Mouse (Mus musculus) kidney, postnatal 36 days (tissue): ENCODE measurements around the gene Catsper2.
"Not testable (repeated sequence)": the region's sequence is repeated elsewhere in the genome, so short reads cannot be mapped to it uniquely, and the experiment has no call there.

Experiments
- DNase-seq, 2 experiments: peaks; one replicate each; pipeline ENCODE4 v3.0.0; 2021 to 2022; ENCODE audit warnings: mixed read lengths in 2 of 2

Catsper2 gene

GRCm38 (mm10) chr2:121425890-121426289, 12.3 kb upstream of the Catsper2 start:
- DNase-seq, result no peak

DNA sequence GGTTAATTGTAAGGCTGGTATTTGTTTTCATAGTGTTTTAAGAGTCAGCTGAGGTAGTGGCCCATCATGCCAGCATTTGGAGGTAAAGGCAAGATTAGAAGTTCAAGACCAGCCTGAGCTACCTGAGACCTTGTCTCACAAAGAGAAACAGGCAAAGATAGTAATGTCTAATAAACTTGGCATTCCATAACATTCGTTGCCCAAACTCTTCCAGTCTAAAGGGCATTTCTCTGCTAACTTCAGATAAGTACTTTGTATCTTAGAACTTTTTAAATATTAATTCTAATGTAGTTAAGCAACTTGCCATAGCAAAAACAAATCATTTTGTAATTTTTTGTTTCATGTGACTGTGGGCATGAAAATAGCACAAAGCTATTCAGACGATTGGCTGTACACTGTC, 9.6 kb upstream of the Catsper2 start:
- no peak for DNase-seq

DNA sequence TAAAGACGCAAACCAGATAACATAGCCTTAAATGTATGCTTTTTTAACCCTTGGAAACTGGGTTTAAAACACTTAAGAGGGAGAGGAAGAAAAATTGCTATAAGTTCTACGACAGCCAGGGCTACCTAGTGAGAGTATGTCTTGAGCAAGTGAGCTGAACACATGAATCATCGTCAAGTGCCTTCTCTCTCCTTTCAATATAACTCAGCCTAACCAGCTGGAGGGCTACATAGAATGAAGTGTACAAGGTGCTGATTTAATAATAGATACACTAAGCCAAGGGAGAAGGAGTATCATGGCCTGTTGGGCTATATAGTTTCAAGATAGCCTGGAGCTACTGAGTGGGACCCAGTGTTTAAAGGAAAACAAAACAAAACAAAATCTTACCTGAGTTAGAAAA, 4.9 kb upstream of the Catsper2 start:
- no peak for DNase-seq

GRCm38 (mm10) chr2:121416356-121416755, 2.8 kb upstream of the Catsper2 start:
- DNase-seq, result peak in 1 of 2 experiments; percentile 9

DNA sequence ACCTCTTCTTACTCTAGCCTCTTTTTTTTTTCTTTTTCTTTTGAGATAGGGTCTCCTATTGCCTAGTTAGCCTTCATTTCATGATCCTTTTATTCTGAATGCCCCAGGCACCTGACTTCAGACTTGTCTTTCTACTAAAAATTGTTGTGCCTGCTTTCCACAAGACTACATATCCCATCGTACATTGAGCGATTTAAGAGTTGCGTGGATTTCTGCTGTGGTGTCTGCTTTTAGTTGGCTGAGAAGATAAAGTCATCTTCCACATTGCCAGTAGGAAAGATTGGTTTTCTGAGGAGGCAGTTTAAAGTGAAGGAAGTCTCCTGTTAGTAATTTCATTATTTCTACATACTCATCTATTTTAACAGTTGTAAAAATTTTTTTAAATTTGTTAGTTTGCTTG, 2.0 kb upstream of the Catsper2 start:
- DNase-seq, result no peak

DNA sequence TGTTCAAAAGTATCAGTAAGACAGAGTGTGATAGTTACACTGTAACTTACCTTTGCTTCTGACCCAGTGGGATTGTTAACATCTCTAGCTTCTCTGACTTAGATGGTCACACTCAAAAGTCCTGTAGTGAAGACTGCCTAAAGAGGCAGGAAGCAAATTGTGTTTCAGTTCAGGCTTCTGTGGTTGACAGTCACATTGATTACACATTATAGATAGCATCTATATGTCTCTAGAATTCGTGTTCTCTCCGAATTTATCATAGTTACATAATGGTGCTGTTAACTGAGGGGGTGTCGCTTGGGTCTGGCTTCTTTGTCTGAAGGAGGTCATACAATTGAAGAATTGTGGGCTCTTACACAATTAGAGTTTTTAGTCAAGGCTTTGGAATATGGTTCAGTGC, 1.5 kb upstream of the Catsper2 start:
- DNase-seq, result no peak

DNA sequence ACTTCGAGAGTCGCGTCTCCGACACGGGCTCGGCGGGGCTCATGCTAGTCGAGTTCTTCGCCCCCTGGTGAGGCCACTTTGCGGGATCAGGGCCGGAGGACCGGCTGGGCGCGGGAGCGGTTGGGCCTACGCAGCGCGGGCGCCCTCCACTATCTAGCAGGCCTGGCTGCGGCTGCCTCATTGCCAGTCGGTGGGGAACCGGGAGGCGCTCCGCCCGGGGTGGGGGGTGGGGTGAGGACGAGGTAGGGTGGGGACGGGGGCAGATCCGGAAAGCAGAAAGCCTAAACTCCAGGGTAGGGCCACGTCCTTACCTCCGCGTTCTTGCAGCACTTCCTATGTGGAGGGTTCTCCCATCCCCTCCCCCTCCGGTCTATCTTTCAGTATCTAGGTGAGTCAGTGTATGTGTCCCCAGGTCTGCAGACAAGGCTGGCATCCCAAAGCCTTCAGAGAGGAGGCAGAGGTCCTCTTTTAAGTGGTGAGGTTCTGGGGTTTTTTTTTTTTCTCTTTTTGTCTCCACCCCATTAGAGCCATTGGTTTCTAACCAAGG, 620 bp upstream of the Catsper2 start:
- DNase-seq, result peak; percentile 52 to 59

- peak in 1 of 2 experiments; percentile 31 for DNase-seq
Measured at GRCm38 (mm10) chr2:121412843-121413386, 677 bp downstream of the Catsper2 start.

DNA sequence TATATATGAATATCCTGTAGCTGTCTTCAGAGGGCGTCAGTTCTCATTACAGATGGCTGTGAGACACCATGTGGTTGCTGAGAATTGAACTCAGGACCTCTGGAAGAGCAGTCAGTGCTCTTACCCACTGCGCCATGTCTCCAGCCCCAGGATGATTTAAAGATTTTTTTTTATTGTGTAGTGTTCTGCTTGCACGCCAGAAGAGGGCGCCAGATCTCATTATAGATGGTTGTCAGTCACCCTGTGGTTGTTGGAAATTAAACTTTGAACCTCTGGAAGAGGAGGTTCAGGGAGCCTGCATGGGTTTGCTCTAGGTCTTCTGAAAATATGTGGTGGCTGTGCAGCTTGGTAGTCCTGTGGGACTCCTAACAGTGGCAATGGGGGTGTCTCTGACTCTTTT, 5.4 kb downstream of the Catsper2 start:
- peak; percentile 31 to 79 for DNase-seq

- peak; percentile 27 to 41 for DNase-seq
Measured at GRCm38 (mm10) chr2:121403296-121403695, 10.3 kb downstream of the Catsper2 start.

DNA sequence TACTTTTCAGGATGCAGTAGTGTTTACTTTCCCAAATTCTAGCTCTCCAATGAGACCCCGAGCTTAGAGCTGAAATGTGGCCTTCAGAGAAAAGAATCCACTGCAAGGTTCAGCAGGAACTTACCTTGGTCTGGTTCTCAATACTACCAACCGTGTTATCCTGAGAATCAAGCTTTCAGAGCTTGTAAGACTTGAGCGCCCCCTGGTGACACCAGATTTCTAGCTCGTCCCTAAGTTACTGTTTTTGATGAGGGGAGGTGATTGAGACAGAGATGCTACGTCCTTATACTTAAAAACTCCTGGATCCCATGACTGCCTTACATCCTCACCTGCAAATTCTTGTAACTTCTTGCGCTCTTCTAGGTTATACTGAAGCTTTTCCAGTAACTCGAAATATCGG, 17.0 kb downstream of the Catsper2 start:
- DNase-seq, result peak; percentile 74 to 95

GRCm38 (mm10) chr2:121386961-121387575, 26.5 kb downstream of the Catsper2 start, which contains the start of gene Strc:
Strc (minus strand) TSS chr2:121387168.
- not testable (repeated sequence) for DNase-seq

DNA sequence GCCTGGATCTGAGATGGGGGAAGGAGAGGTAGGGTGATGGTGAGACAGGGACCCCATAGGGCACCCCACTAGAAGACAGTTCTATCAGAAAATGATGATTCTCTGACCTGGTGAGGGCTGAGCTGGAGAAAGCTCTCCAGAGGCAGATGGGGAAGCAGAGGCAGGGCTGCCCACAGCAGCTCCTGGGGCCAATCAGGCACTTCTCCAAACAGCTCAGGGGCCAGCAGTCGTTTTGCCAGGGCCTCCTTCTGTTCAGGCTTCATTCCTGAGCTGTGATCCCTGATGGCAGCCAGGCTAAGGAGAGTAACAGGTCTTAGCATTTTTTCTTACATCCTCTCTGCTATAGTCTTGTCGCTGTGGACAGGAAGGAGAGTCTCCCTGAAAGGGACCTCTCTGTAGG, 38.8 kb downstream of the Catsper2 start:
- DNase-seq, result no peak

DNA sequence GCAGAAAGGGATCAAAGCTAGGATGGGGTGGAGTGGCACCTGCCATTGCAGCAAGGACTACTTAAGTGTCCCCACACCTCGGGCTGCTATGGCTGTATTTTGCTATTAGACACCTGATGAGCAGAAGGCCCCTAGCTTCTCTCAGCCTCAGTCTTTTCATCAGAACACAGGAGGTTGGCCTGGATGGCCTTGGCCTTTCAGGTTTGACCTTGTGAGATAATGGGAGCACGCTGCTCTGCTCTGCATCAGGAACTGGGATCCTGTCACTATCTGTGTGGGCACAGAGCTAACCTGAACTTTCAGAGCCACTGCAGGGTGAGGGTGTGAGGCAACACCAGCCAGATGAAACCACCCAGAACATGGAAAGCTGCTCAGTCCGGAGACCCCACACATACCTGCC, 41.3 kb downstream of the Catsper2 start:
- no peak for DNase-seq

- DNase-seq, result no peak
Measured at GRCm38 (mm10) chr2:121370921-121371320, 42.7 kb downstream of the Catsper2 start.

DNA sequence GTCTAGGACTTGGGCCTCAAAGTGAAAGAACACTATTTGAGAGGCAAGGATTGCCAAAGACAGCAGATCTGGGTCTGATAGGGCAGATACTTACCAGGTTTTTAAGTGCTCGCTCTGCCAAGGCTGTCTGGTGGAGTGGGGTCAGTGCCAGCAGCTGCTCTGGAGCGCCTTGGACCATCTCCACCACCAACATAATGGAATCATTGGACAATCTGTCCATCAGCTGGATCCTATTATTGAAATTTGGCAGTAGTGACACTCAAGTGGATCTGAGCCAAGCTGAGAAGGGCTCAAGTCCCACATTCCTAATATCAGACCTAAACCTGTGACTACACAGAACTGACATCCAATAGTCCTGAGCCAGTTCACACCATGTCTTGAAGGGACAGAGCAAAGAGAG, 44.8 kb downstream of the Catsper2 start:
- no peak for DNase-seq

DNA sequence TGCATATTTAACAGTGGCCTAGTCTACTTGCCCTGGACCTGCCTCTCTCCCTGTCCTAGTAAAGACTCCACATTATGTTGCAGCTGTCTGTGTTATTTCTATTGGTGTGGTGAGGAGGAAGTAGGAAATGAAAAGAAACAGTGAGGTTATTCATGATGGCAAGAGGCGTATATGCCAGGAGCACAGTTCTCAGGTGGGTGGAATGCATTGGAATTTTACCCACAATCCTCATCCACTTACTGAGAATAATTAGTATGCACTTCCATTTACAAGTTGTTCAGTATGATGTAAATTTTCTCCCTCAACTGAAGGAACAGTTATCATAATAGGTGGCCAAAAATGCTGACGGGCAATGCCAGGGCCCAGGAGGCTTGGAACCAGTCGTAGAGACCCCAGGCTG, 49.9 kb downstream of the Catsper2 start:
- no peak for DNase-seq

GRCm38 (mm10) chr2:121359461-121359860, 54.1 kb downstream of the Catsper2 start:
- no peak for DNase-seq

GRCm38 (mm10) chr2:121358381-121358780, 55.2 kb downstream of the Catsper2 start:
- peak; percentile 79 to 87 for DNase-seq

DNA sequence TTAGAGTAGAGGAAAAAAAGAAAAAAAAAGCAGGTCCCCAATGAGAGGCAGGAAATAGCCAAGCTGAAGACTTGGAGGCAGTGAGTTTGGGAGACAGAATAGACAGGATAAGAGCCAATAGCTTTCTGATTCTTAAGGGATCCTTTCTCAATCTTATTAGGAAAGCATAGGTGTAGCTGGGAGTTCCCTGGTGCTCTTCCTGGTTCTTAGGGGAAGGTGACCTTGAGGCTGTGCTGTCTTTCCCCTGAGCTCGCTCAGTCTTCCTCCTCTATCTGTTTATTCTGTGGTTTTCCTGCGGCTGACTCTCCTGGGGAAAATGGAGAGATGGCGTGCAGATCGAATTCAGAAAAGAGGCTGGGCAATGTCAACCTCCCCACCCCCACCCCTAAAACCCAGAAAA, 55.6 kb downstream of the Catsper2 start:
- DNase-seq, result no peak

DNA sequence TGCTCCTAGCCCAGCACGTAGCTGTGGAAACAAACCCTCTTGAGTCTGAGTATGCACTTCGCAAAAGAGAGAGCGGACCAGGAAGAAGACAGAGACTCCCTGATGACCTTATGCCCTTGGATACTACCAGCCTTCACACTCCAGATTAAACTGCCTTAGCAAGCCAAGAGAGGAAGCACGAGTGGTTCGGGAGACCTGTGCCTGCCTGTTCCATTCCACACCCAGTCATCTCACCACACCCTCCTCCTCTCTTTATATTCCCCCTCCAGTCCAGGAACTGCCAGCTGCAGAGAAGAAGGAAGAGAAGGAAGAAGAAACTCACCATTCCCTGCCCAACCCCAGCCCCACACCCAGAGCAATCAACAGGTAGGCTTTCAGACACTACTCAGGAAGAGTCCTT, 56.1 kb downstream of the Catsper2 start, which contains the start of gene Ckmt1:
Gene Ckmt1, plus strand, starts transcription at position 221 of the 400 bp plus-strand sequence.
- no peak for DNase-seq

GRCm38 (mm10) chr2:121354820-121355592, 58.6 kb downstream of the Catsper2 start, which contains the start of gene Ppip5k1:
Ppip5k1 (minus strand) TSS chr2:121355396.
- peak; percentile 98 for DNase-seq

DNA sequence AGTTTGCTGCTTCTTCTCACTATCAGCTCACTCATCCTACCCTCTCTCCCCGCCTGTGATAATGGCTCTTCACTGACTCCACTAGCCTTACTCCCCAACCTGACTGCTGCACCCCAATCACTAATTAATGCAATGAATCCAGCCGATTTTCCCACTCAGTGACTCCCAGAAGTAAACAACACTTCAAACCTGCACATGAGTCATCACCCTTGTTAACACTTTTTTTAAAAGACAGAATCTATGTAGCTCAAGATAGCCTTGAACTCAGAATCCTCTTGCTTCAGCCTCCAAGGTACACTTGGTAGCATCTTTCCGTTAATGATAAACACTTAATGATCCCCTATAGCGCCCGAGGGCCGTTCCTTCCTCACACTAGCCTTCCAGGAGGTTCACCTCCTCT, 59.2 kb downstream of the Catsper2 start:
- DNase-seq, result no peak

- DNase-seq, result peak in 1 of 2 experiments; percentile 14
Measured at GRCm38 (mm10) chr2:121353156-121353555, 60.4 kb downstream of the Catsper2 start.
